Mouse (Mus musculus) heart, embryonic 14.5 days (tissue): ENCODE data around the gene Cxcl5. TPM values are rescaled to one million over a fixed set of nuclear protein-coding genes. Genes with fewer than 3 reads are reported as not detected.
"Not testable (repeated sequence)": the region's sequence is repeated elsewhere in the genome, so short reads cannot be mapped to it uniquely, and the experiment has no call there.

Experiments
- ATAC-seq: fragments of 200-750 bp; cut with Nextera tagmentation; 2 replicates; pipeline ENCODE4 v1.8.0; 2017; ENCODE audit warnings: low read depth, moderate TSS enrichment; ENCODE audit not compliant: insufficient number of reproducible peaks, insufficient read depth, low FRiP score
- H3K27ac ChIP-seq, 2 experiments: fragments of 200-500 bp in 1 of 2; fragments of 300-500 bp in 1 of 2; sonication (generic) in 1 of 2; replicated peaks in 1 of 2; 2 replicates each; pipeline ENCODE4 v1.5.1; 2012 to 2014; ENCODE audit warnings: low read depth in 2 of 2, low read length in 2 of 2, control low read depth in 1 of 2, mild to moderate bottlenecking in 1 of 2, mixed read lengths in 1 of 2; ENCODE audit not compliant: control insufficient read depth in 1 of 2, insufficient read depth in 1 of 2
- H3K27me3 ChIP-seq: fragments of 300-500 bp; sonication (generic); 2 replicates; pipeline ENCODE4 v1.6.1; 2014; ENCODE audit warnings: mild to moderate bottlenecking, low read length, control low read depth; ENCODE audit not compliant: control insufficient read depth, insufficient read depth
- H3K36me3 ChIP-seq: fragments of 300-500 bp; sonication (generic); 2 replicates; pipeline ENCODE4 v1.6.1; 2014; ENCODE audit warnings: mild to moderate bottlenecking, control low read depth, low read length, mixed read lengths; ENCODE audit not compliant: control insufficient read depth, insufficient read depth
- H3K4me1 ChIP-seq, 2 experiments: fragments of 200-500 bp in 1 of 2; fragments of 300-500 bp in 1 of 2; sonication (generic) in 1 of 2; 2 replicates each; pipeline ENCODE4 v1.6.1; 2012 to 2014; ENCODE audit warnings: low read length in 2 of 2, control low read depth in 1 of 2, mixed read lengths in 1 of 2; ENCODE audit not compliant: control insufficient read depth in 2 of 2, insufficient read depth in 2 of 2
- H3K4me2 ChIP-seq: fragments of 300-500 bp; sonication (generic); 2 replicates; pipeline ENCODE4 v1.6.1; 2014; ENCODE audit warnings: mild to moderate bottlenecking, low read length
- H3K4me3 ChIP-seq, 2 experiments: fragments of 200-500 bp in 1 of 2; fragments of 300-500 bp in 1 of 2; sonication (generic) in 1 of 2; 2 replicates each; pipeline ENCODE4 v1.5.1; 2012 to 2014; ENCODE audit warnings: low read length in 2 of 2, mild to moderate bottlenecking in 2 of 2, control low read depth in 1 of 2, low read depth in 1 of 2, moderate library complexity in 1 of 2; ENCODE audit not compliant: control insufficient read depth in 1 of 2, insufficient read depth in 1 of 2
- H3K9ac ChIP-seq: fragments of 300-500 bp; sonication (generic); 2 replicates; pipeline ENCODE4 v1.6.1; 2014; ENCODE audit warnings: mild to moderate bottlenecking, low read length
- H3K9me3 ChIP-seq: fragments of 300-500 bp; sonication (generic); 2 replicates; pipeline ENCODE4 v1.6.1; 2016; ENCODE audit warnings: low read length, control low read depth; ENCODE audit not compliant: control insufficient read depth
- WGBS: fragments of 180-500 bp; shearing (Covaris S2); extraction: QIAGEN DNeasy Blood & Tissue Kit; methylation state at CpG from one replicate; pipeline ENCODE4 v1.1.7; 2014; 5-methylcytosine and 5-hydroxymethylcytosine counted together
- polyA plus RNA-seq: library from polyadenylated mRNA; unstranded; fragments of >200 nt; fragmentation: Nextera tagmentation; extraction: Ambion mirVana; gene quantifications from 2 replicates; pipeline ENCODE4 v1.2.1, GENCODE M21; 2014

The Cxcl5 gene
- polyA plus RNA-seq, 1 experiment from 2014 or later = not detected

DNA sequence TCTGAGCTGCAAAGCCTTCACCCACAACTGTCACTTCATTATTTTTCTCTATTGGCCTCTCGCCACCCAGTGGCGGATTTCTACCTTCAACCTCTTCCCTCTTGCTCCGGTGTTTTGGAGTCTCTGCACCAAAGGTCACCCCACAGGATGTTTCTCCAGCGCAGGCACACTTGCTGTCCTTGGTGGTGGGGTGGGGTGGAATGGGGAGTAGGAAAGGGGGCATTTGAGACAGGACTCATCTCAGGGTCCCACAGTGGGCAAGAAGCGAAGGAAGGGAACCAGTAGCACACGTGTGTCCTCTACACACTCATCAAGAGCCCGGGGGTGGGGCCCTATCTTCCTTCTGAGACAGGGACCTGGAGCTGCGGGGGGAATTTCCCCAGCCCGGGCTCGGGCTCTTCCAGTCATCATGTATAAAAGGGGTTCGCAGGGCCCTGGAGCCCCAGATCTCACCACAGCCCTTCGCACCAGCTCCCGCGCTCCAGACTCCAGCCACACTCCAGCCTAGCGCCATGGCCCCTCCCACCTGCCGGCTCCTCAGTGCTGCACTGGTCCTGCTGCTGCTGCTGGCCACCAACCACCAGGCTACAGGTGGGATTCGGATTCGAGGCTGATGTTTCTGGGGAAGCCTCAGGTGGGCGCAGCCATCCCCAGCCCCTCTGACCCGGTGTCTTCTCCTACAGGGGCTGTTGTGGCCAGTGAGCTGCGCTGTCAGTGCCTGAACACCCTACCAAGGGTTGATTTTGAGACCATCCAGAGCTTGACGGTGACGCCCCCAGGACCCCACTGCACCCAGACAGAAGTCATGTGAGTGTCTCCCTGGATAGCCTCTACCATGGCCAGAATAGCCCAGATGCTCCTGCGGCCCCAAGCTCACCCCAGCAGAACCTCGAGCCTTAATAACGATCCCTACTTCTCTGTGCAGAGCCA is 26.8 kb downstream of the Cxcl5 start, which contains the start of gene Cxcl3:
TSS of gene Cxcl3 (plus strand) at position 445 of the 930 bp plus-strand sequence.
- peak; percentile 61 for ATAC-seq
- Histone ChIP-seq H3K4me2 (peak within 1 kb of the TSS; percentile 95), H3K4me3 (peak within 1 kb of the TSS; percentile 36 to 39), H3K36me3 (no peaks in the 10 kb centered on the region), H3K27me3 (no peaks in the 10 kb centered on the region), H3K4me1 (no peaks in the 10 kb centered on the region), H3K9ac (0 out of 2 replicates have a peak within 1 kb of the TSS, but pooled peaks have one; percentile 34), H3K27ac (no peak within 1 kb of the TSS), H3K9me3 (no peaks in the 10 kb centered on the region)
- 15% methylated on average over 25 of the region's 26 CpGs for WGBS

DNA sequence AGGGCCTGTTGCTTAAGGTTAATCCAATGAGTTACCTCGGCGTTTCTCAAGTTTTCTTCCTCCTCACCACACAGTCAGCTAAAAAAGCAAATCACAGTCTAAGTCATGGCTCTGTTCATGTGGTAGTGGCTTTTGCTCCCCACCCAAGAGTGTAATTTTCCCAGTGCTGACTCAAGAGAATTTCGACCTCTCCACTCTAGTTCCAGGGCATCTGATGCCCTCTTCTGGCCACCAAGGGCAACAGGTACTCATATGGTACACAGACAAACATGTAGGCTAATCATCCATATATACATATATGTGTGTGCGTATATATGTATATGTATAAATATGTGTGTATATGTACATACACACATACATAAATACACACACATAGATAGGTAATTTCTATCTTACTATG is 29.0 kb downstream of the Cxcl5 start:
- WGBS = 71% methylated on average over 4 of the region's 4 CpGs
- Histone ChIP-seq H3K9ac (no peak overlapping the region), H3K27me3 (no peaks in the 10 kb centered on the region), H3K4me1 (no peaks in the 10 kb centered on the region), H3K4me2 (no peak overlapping the region), H3K4me3 (no peak overlapping the region), H3K9me3 (no peaks in the 10 kb centered on the region), H3K36me3 (no peaks in the 10 kb centered on the region), H3K27ac (no peak overlapping the region)
- ATAC-seq = no peak

DNA sequence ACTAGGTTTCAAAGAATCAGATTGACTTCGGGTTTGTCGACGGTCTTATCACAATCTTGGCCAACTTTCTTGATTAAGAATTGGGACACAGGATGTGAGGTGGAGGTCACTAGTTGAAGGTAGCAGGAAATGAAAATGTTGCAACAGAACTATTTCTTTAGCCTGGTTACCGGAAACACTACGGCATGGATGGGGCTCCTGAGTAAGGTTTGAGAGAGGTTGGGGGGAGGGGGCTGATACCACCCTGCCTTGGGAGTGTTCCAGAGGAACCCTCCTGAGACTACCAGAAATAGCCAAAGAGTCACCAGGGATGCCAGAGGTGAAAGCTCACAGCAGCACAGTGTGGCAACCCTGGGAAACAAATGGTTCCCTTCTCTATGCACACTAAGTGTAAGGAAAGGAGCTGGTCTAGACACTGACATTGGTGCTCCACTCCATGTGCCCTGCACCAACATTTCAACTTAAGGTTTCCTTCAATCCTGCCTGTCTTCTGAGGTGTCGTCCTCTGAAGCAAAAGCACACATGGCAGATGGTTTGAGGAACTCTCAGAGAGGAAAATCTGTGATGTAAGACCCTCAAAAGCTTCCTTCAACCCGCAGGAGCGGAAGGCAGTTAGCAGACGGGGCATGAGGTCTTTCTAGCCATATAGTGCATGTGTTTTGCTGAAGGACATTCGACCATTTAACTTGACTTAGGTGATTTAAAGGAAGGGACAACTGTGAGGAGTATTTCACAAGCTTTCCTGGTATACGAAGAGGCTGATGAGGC is 30.3 kb downstream of the Cxcl5 start:
- no peaks in the 10 kb centered on the region for H3K36me3 ChIP-seq
- H3K4me2 ChIP-seq = no peak overlapping the region
- no peak overlapping the region for H3K27ac ChIP-seq
- no peak overlapping the region for H3K4me3 ChIP-seq
- whole genome bisulfite sequencing = 63% methylated on average over 11 of the region's 11 CpGs
- H3K9ac ChIP-seq = no peak overlapping the region
- no peaks in the 10 kb centered on the region for H3K4me1 ChIP-seq
- H3K27me3 ChIP-seq = no peaks in the 10 kb centered on the region
- no peaks in the 10 kb centered on the region for H3K9me3 ChIP-seq
- no peak for ATAC-seq

DNA sequence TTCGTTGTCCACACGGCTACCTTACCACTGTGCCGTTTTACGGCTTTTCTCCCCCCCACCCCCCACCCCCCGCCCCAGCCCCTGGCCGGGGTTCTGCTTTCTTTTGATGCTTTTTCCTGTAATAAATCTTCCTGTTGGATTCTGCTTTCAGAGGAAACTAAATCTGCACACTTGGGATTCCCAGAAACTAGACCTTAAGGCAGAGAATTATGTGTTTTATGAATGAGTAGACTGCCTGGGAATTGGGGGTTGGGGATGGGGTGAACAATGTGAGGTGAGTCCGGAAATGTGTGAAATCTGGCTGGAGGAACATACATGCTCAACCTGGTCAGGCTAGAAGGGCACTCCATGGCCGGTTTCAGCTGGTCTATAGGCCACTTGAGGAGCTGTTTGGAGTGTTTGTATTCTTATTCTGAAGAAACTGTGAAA is 30.9 kb downstream of the Cxcl5 start:
- Histone ChIP-seq H3K9me3 (no peaks in the 10 kb centered on the region), H3K4me1 (no peaks in the 10 kb centered on the region), H3K4me3 (no peak overlapping the region), H3K27me3 (no peaks in the 10 kb centered on the region), H3K9ac (no peak overlapping the region), H3K4me2 (no peak overlapping the region), H3K27ac (no peak overlapping the region), H3K36me3 (no peaks in the 10 kb centered on the region)
- 71% methylated on average over 8 of the region's 8 CpGs for WGBS
- ATAC-seq = no peak

DNA sequence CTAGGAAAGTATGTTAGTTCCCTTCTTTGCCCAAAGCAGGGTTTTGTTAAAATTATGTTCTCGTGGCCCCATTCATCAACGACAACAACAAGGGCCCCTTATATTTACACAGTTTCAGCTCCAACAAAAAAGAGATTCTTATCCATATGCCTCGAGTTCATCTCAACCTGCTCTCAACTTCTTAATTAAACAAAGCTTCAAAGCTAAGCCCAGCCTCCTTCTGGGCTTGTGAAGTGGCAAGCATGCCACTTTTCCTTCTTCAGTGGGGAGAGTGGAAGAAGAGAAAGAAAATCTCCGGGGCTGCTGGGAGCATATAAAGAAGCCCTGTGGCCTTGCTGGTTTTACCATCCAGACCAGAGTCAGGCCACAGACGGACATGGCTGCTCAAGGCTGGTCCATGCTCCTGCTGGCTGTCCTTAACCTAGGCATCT is 35.0 kb downstream of the Cxcl5 start, which contains the start of gene Cxcl15:
TSS of gene Cxcl15 (plus strand) at position 340 of the 431 bp plus-strand sequence.
- H3K36me3 ChIP-seq = no peaks in the 10 kb centered on the region
- H3K27me3 ChIP-seq = no peaks in the 10 kb centered on the region
- WGBS = 65% methylated on average over 5 of the region's 5 CpGs
- H3K9ac ChIP-seq = no peak within 1 kb of the TSS
- H3K4me2 ChIP-seq = no peak within 1 kb of the TSS
- no peak within 1 kb of the TSS for H3K27ac ChIP-seq
- H3K4me3 ChIP-seq = no peak within 1 kb of the TSS
- no peaks in the 10 kb centered on the region for H3K4me1 ChIP-seq
- H3K9me3 ChIP-seq = no peaks in the 10 kb centered on the region
- ATAC-seq = no peak

DNA sequence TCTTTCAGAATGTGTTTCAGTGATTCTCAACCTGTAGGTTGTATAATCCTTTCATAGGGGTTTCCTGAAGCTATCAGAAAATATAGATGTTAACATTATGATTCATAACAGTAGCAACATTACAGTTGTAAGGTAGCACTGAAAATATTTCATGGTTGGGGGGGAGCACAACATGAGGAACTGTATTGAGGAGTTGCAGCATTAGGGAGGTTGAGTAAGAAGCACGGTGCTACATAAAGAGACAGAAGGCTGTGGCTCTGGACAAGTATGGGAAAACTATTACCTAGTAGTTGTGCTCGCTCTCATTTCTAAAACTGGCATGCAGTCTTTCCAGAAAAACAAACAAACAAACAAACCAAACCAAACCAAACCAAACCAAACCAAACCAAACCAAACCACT is 36.2 kb downstream of the Cxcl5 start:
- not testable (repeated sequence) for H3K27ac ChIP-seq, H3K36me3 ChIP-seq, ATAC-seq, H3K4me1 ChIP-seq, H3K4me2 ChIP-seq, H3K9me3 ChIP-seq, H3K4me3 ChIP-seq, H3K27me3 ChIP-seq, H3K9ac ChIP-seq
- 88% methylated on average over 2 of the region's 2 CpGs for WGBS

DNA sequence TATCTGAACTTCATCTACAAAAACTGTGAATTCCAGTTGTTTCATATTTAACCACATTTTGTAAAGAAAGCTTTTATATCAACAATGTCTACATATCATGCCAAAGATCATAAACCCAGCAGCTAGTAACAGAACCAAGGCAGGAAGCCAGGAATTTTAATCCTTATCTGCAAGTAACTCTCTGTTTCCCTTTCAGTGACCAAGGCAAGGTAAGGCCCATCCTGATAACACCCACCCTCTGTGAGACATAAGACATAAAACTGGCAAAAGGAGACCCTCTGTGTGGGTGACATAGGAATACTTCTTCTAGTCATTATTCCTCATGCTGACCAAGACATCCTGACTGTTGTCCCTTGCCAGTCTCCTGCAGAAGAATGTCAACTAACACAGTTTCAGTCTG is 45.4 kb downstream of the Cxcl5 start:
- H3K27ac ChIP-seq = no peak overlapping the region
- no peaks in the 10 kb centered on the region for H3K36me3 ChIP-seq
- no peak overlapping the region for H3K4me3 ChIP-seq
- H3K4me1 ChIP-seq = no peaks in the 10 kb centered on the region
- H3K4me2 ChIP-seq = no peak overlapping the region
- no peaks in the 10 kb centered on the region for H3K9me3 ChIP-seq
- H3K9ac ChIP-seq = no peak overlapping the region
- no peaks in the 10 kb centered on the region for H3K27me3 ChIP-seq
- no peak for ATAC-seq
